In genomic region chr12:35918031-35918430, GRCm38 (mm10) we compare ENCODE assay signal across 27 mouse cellular contexts. TPM values are rescaled to one million over a fixed set of nuclear protein-coding genes. Genes with fewer than 3 reads are reported as not detected.
A peak's percentile ranks its signal among the peaks of the same experiment; 100 is the strongest.
DNase-seq lines count a peak whose midpoint lies in the region; ATAC-seq and TF ChIP-seq lines count a peak whose summit lies in the region.
"Had no signal": no experiment of that assay in that cellular context is flagged by ENCODE, and none has a peak within 500 bp of the region (broad histone marks: within the 10 kb centered on the region; RNA-seq: fewer than 3 reads in every experiment).

No protein-coding gene starts in this region.

- no peak overlapping the region for H3K4me3 ChIP-seq in forebrain, embryonic 15.5 days
- no peak overlapping the region for H3K4me3 ChIP-seq in forebrain, embryonic 10.5 days
- H3K4me3 ChIP-seq in midbrain, postnatal 0 days (ENCODE audit: low read depth, low read length) = no peak overlapping the region
- no peak overlapping the region for H3K4me3 ChIP-seq in midbrain, embryonic 16.5 days (ENCODE audit: low read depth, low read length)
- H3K4me3 ChIP-seq: embryonic facial prominence, embryonic 10.5 days; heart, embryonic 12.5 days; intestine, embryonic 15.5 days; lung, embryonic 15.5 days had no signal

- H3K27ac ChIP-seq in forebrain, embryonic 15.5 days (replicated peaks) = peak overlapping the region; percentile 21; the same call in 1 of the 2 replicates
- H3K27ac ChIP-seq in forebrain, embryonic 10.5 days = no peak overlapping the region
- H3K27ac ChIP-seq in midbrain, postnatal 0 days (ENCODE audit: low read depth, low read length) = no peak overlapping the region
- no peak overlapping the region for H3K27ac ChIP-seq in midbrain, embryonic 16.5 days (ENCODE audit: low read length)
- H3K27ac ChIP-seq: embryonic facial prominence, embryonic 10.5 days; intestine, embryonic 15.5 days; liver, embryonic 14.5 days; lung, embryonic 15.5 days; macrophage had no signal

- peak; percentile 94 for ATAC-seq in forebrain, embryonic 15.5 days (replicated peaks)
- ATAC-seq in midbrain, postnatal 0 days (ENCODE audit: low FRiP score) = no peak
- no peak for ATAC-seq in midbrain, embryonic 16.5 days
- ATAC-seq: intestine, embryonic 15.5 days had no signal

- no peak for TF ChIP-seq CTCF in midbrain, postnatal 0 days (IDR thresholded peaks at IDR 0.05)

- WGBS in forebrain, embryonic 15.5 days = 63% methylated on average over 1 of the region's 1 CpGs
- WGBS in forebrain, embryonic 10.5 days = 79% methylated on average over 1 of the region's 1 CpGs
- 73% methylated on average over 1 of the region's 1 CpGs for WGBS in midbrain, postnatal 0 days
- 74% methylated on average over 1 of the region's 1 CpGs for WGBS in midbrain, embryonic 16.5 days

- H3K9me3 ChIP-seq in forebrain, embryonic 15.5 days = no peaks in the 10 kb centered on the region
- H3K9me3 ChIP-seq in forebrain, embryonic 10.5 days = no peaks in the 10 kb centered on the region
- H3K9me3 ChIP-seq in midbrain, postnatal 0 days (ENCODE audit: low read length) = no peaks in the 10 kb centered on the region
- no peaks in the 10 kb centered on the region for H3K9me3 ChIP-seq in midbrain, embryonic 16.5 days (replicated peaks; ENCODE audit: control insufficient read depth, low read length, poor library complexity, severe bottlenecking)
- H3K9me3 ChIP-seq: embryonic facial prominence, embryonic 10.5 days; heart, embryonic 12.5 days; intestine, embryonic 15.5 days; lung, embryonic 15.5 days had no signal

- H3K4me1 ChIP-seq in forebrain, embryonic 15.5 days = no peaks in the 10 kb centered on the region
- H3K4me1 ChIP-seq in forebrain, embryonic 10.5 days = 0 out of 2 replicates have a peak, but pooled peaks cover 5% of the 10 kb centered on the region
- H3K4me1 ChIP-seq in midbrain, postnatal 0 days (ENCODE audit: insufficient read depth, low read length) = no peaks in the 10 kb centered on the region
- H3K4me1 ChIP-seq in midbrain, embryonic 16.5 days (ENCODE audit: control insufficient read depth, insufficient read depth, low read length) = no peaks in the 10 kb centered on the region
- H3K4me1 ChIP-seq: embryonic facial prominence, embryonic 10.5 days; heart, embryonic 12.5 days; intestine, embryonic 15.5 days; lung, embryonic 15.5 days had no signal

- DNase-seq in forebrain, embryonic 10.5 days (ENCODE audit: extremely low spot score, low spot score) = no peak
- DNase-seq in midbrain, postnatal 0 days (ENCODE audit: low spot score) = peak; percentile 73
- peak; percentile 43 to 77 for DNase-seq in layer of hippocampus, adult 18-20 months (ENCODE audit: low spot score in 2 of 2)
- peak; percentile 10 to 30 for DNase-seq in layer of hippocampus, postnatal 36 days
- DNase-seq in frontal cortex, adult 2 months (ENCODE audit: extremely low spot score in 1 of 2, low spot score in 1 of 2) = no peak
- no peak for DNase-seq in adipocyte (ENCODE audit: low spot score)
- DNase-seq: adrenal gland, adult 8-10 months; B cell, adult 2 months; cerebellum, adult 18-20 months; kidney, adult 9 months; kidney, postnatal 36 days; thymus, postnatal 36 days had no signal

- H3K4me2 ChIP-seq in forebrain, embryonic 15.5 days (replicated peaks) = no peak overlapping the region
- H3K4me2 ChIP-seq in midbrain, postnatal 0 days (ENCODE audit: low read depth, low read length, poor library complexity, severe bottlenecking) = no peak overlapping the region
- H3K4me2 ChIP-seq in midbrain, embryonic 16.5 days (ENCODE audit: low read length) = no peak overlapping the region
- H3K4me2 ChIP-seq: heart, embryonic 12.5 days; intestine, embryonic 15.5 days; lung, embryonic 15.5 days; midbrain, embryonic 11.5 days had no signal

- H3K27me3 ChIP-seq in forebrain, embryonic 15.5 days = no peaks in the 10 kb centered on the region
- no peaks in the 10 kb centered on the region for H3K27me3 ChIP-seq in forebrain, embryonic 10.5 days (ENCODE audit: poor library complexity, severe bottlenecking)
- no peaks in the 10 kb centered on the region for H3K27me3 ChIP-seq in midbrain, postnatal 0 days (ENCODE audit: insufficient read depth, low read length)
- H3K27me3 ChIP-seq in midbrain, embryonic 16.5 days (ENCODE audit: control insufficient read depth, insufficient read depth, low read depth, low read length) = no peaks in the 10 kb centered on the region
- H3K27me3 ChIP-seq: heart, embryonic 12.5 days; intestine, embryonic 15.5 days; lung, embryonic 15.5 days had no signal

- no peaks in the 10 kb centered on the region for H3K36me3 ChIP-seq in forebrain, embryonic 15.5 days
- H3K36me3 ChIP-seq in forebrain, embryonic 10.5 days (replicated peaks) = no peaks in the 10 kb centered on the region
- no peaks in the 10 kb centered on the region for H3K36me3 ChIP-seq in midbrain, postnatal 0 days (ENCODE audit: insufficient read depth, low read length)
- H3K36me3 ChIP-seq in midbrain, embryonic 16.5 days (ENCODE audit: control insufficient read depth, insufficient read depth, low read length) = no peaks in the 10 kb centered on the region
- H3K36me3 ChIP-seq: embryonic facial prominence, embryonic 10.5 days; heart, embryonic 12.5 days; intestine, embryonic 15.5 days; lung, embryonic 15.5 days had no signal

- H3K9ac ChIP-seq in forebrain, embryonic 15.5 days (replicated peaks) = no peak overlapping the region
- H3K9ac ChIP-seq in midbrain, postnatal 0 days (replicated peaks; ENCODE audit: low read length, poor library complexity, severe bottlenecking) = no peak overlapping the region
- H3K9ac ChIP-seq in midbrain, embryonic 16.5 days (ENCODE audit: low read depth, low read length) = no peak overlapping the region
- H3K9ac ChIP-seq: heart, embryonic 12.5 days; intestine, embryonic 15.5 days; liver, embryonic 14.5 days; lung, embryonic 15.5 days had no signal

RNA-seq across cellular contexts. Expression of gene Agr3, which starts 7.4 kb away (rescaled TPM):
- polyA plus RNA-seq in forebrain, embryonic 15.5 days (2015; fragmentation: Nextera tagmentation; extraction: Ambion mirVana) = not detected in 2 replicates
- not detected in 2 replicates for polyA plus RNA-seq in forebrain, embryonic 10.5 days (2016; fragmentation: Nextera tagmentation; extraction: Ambion mirVana)
- total RNA-seq in midbrain, postnatal 0 days (2014; rRNA removed) = not detected in 2 replicates
- polyA plus RNA-seq in midbrain, postnatal 0 days (2015; fragmentation: Nextera tagmentation; extraction: Ambion mirVana) = not detected in 2 replicates
- polyA plus RNA-seq in midbrain, embryonic 16.5 days (2015; fragmentation: Nextera tagmentation; extraction: Ambion mirVana) = not detected in 2 replicates
- not detected for total RNA-seq in layer of hippocampus, adult 18-20 months (2021)
- not detected for total RNA-seq in layer of hippocampus, postnatal 36 days (2021)
- 0.48 and 0.56 TPM in 2 replicates for polyA plus RNA-seq in frontal cortex, adult 2 months (2012; rRNA removed)
- total RNA-seq: adrenal gland, adult 8-10 months; common myeloid progenitor, adult 5-6 weeks; gastrocnemius, adult 8-10 months; granulocyte monocyte progenitor cell, adult 5-6 weeks; heart, postnatal 25 days; left cerebral cortex, postnatal 14 days had no signal
- polyA plus RNA-seq: heart, embryonic 12.5 days; intestine, embryonic 15.5 days; limb, embryonic 14.5 days; liver, embryonic 14.5 days; macrophage; midbrain, embryonic 11.5 days had no signal

Comparison
In these comparisons a context has a peak if more than half of its experiments do, and no peak if none do; other contexts are left out.
1. DNase-seq: peak in midbrain, postnatal 0 days (single experiment), layer of hippocampus, adult 18-20 months (2 of 2) and layer of hippocampus, postnatal 36 days (2 of 2); none in forebrain, embryonic 10.5 days (single experiment), frontal cortex, adult 2 months (0 of 2) and adipocyte (single experiment).